Mouse (Mus musculus): ENCODE results near the gene Jmjd6. TPM values are rescaled to one million over a fixed set of nuclear protein-coding genes. Genes with fewer than 3 reads are reported as not detected.

Jmjd6 gene
- polyA plus RNA-seq, 1 experiment from 2014 or later = 77.8 TPM

DNA sequence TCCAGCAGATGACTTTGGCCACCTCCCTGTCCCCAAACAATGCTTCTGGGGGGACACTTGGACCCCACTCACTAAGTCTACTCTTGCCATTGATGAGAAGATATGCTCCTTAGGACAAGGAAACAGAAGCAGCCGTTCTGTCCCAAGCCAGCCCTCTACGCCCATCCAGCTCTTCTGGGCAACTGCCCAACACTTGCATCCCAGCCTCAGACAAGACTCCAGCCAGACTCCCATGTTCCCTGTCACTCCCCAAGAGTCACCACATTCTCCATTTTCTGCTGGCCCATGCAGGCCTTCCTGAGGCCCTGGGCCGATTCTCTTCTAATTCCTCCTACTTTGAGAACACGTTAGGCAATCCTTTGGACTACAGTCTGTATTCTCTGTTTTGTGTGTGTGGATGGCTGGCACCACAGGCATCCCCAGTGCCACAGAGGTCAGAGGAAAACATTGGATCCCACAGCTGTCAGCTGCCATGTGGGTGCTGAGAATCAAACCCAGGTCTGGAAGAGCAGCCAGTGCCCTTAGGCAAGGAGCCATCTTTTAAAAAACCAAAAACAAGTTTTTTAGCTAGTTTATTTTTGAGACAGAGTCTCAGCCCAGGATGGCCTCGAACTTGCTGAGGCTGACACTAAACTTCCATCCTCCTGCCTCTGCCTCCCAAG lies 23.2 kb downstream of the Jmjd6 start:
- Histone ChIP-seq H3K4me2 (replicated peaks; ENCODE audit: low read depth, low read length) (no peak overlapping the region), H3K4me3 (ENCODE audit: low read length) (no peak overlapping the region), H3K4me1 (ENCODE audit: insufficient read depth, low read length) (peaks cover 29% of the 10 kb centered on the region), H3K27ac (ENCODE audit: low read length) (no peak overlapping the region), H3K27me3 (ENCODE audit: insufficient read depth, low read length) (no peaks in the 10 kb centered on the region), H3K9me3 (ENCODE audit: low read length) (no peaks in the 10 kb centered on the region), H3K36me3 (ENCODE audit: insufficient read depth, low read length) (no peaks in the 10 kb centered on the region), H3K9ac (replicated peaks; ENCODE audit: low read length) (no peak overlapping the region)
- 89% methylated on average over 5 of the region's 5 CpGs for WGBS
- ATAC-seq (ENCODE audit: low FRiP score, low TSS enrichment) = no peak

DNA sequence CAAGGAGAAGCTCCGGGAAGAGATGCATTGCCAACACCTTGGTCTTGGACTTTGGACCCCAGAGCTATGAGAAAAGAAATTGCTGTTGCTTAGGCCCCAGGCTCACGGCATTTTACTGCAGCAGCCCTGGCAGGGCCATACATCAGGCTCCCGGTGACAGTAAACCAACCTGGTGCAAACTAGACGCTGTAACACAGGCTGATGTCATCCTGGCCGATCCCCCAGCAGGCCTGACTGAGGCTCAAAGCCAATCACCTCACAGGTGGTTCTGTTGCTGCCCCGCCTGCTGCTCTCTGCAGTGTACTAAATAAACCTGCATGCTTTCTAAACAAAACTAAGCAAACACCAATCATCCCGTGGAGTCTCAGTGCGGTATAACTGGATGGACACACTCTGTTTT lies 24.5 kb downstream of the Jmjd6 start:
- Histone ChIP-seq H3K9ac (replicated peaks; ENCODE audit: low read length) (no peak overlapping the region), H3K4me2 (replicated peaks; ENCODE audit: low read depth, low read length) (no peak overlapping the region), H3K27me3 (ENCODE audit: insufficient read depth, low read length) (no peaks in the 10 kb centered on the region), H3K36me3 (ENCODE audit: insufficient read depth, low read length) (no peaks in the 10 kb centered on the region), H3K27ac (ENCODE audit: low read length) (no peak overlapping the region; the same call in 1 of the 2 replicates), H3K9me3 (ENCODE audit: low read length) (no peaks in the 10 kb centered on the region), H3K4me1 (ENCODE audit: insufficient read depth, low read length) (peaks cover 38% of the 10 kb centered on the region), H3K4me3 (ENCODE audit: low read length) (no peak overlapping the region)
- no peak for ATAC-seq (ENCODE audit: low FRiP score, low TSS enrichment)
- 38% methylated on average over 8 of the region's 8 CpGs for WGBS

DNA sequence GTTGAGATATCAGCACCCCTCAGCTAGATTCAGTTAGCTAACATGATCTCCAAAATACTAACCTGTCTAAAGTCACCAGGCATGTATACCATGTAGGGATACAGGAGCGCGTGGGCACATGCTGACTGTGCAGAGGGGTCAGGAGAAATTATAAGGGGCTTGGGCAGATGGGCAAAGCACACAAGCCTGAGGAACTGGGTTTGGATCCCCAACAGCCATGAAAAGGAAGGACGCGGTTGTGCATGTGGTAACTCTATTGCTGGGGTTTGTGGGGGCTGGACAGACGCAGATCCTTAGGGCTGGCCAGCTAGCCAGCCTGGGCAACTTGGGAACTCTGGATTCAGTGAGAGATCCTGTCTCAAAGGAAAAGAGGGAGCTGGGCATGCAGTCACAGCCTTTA lies 25.7 kb downstream of the Jmjd6 start:
- Histone ChIP-seq H3K4me1 (ENCODE audit: insufficient read depth, low read length) (peaks cover 50% of the 10 kb centered on the region), H3K4me2 (replicated peaks; ENCODE audit: low read depth, low read length) (no peak overlapping the region), H3K9ac (replicated peaks; ENCODE audit: low read length) (no peak overlapping the region), H3K27ac (ENCODE audit: low read length) (no peak overlapping the region), H3K4me3 (ENCODE audit: low read length) (no peak overlapping the region), H3K27me3 (ENCODE audit: insufficient read depth, low read length) (no peaks in the 10 kb centered on the region), H3K9me3 (ENCODE audit: low read length) (no peaks in the 10 kb centered on the region), H3K36me3 (ENCODE audit: insufficient read depth, low read length) (no peaks in the 10 kb centered on the region)
- 97% methylated on average over 5 of the region's 5 CpGs for WGBS
- ATAC-seq (ENCODE audit: low FRiP score, low TSS enrichment) = no peak

DNA sequence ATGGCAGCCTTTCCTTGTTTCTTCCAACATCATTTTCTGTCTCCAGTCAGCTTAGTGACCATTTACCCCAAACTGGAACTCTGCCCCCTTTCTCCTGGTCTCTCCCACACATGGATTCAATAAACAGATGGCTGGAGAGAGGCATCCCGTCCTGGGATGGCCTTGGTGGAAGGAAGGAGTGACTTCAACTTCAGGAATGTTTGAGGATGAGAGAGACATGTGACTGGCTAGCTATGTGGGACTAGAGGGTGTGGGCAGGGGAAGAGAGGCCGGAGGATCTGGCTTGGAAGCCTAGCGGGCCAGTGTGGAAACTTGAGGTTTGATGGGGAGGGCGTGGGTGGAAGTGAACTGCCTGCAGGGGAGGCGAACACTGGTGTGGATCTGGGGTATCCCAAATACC lies 26.5 kb downstream of the Jmjd6 start:
- no peak for ATAC-seq (ENCODE audit: low FRiP score, low TSS enrichment)
- H3K27ac ChIP-seq (ENCODE audit: low read length) = no peak overlapping the region
- no peaks in the 10 kb centered on the region for H3K36me3 ChIP-seq (ENCODE audit: insufficient read depth, low read length)
- H3K9me3 ChIP-seq (ENCODE audit: low read length) = no peaks in the 10 kb centered on the region
- H3K4me3 ChIP-seq (ENCODE audit: low read length) = no peak overlapping the region
- 78% methylated on average over 5 of the region's 5 CpGs for WGBS
- no peaks in the 10 kb centered on the region for H3K27me3 ChIP-seq (ENCODE audit: insufficient read depth, low read length)
- no peak overlapping the region for H3K9ac ChIP-seq (replicated peaks; ENCODE audit: low read length)
- no peak overlapping the region for H3K4me2 ChIP-seq (replicated peaks; ENCODE audit: low read depth, low read length)
- H3K4me1 ChIP-seq (ENCODE audit: insufficient read depth, low read length) = peaks cover 54% of the 10 kb centered on the region

DNA sequence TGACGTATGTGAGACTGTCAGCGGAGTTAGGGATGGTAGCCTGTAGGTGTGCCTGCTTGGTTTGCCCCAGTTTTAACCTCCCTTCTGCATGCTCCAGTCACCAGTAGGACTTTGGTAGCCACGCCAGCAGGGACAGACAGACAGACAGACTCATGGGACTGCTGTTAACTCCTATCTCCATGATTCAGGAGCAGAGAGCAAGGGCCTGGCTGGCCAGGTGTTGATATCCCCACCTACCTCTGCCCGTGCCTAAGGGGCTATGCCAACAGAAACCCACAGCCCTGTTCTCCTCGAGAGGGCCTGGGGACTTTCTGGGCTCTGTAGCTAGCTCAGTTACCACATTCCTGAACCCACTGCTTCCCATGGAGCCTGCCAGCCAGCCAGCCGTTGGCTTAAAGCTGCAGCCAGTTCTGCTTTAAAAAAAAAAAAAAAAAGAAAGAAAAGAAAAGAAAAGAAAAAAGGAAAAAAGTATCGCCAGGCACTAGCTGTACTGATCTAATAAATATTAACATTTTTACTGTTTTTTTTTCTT lies 28.3 kb downstream of the Jmjd6 start:
- no peak for ATAC-seq (ENCODE audit: low FRiP score, low TSS enrichment)
- H3K27ac ChIP-seq (ENCODE audit: low read length) = peak overlapping the region; percentile 67
- H3K4me3 ChIP-seq (ENCODE audit: low read length) = no peak overlapping the region
- WGBS = 25% methylated on average over 7 of the region's 7 CpGs
- no peaks in the 10 kb centered on the region for H3K9me3 ChIP-seq (ENCODE audit: low read length)
- H3K4me2 ChIP-seq (replicated peaks; ENCODE audit: low read depth, low read length) = no peak overlapping the region; the same call in 1 of the 2 replicates
- peaks cover 52% of the 10 kb centered on the region for H3K4me1 ChIP-seq (ENCODE audit: insufficient read depth, low read length)
- H3K9ac ChIP-seq (replicated peaks; ENCODE audit: low read length) = peak overlapping the region; percentile 45; the same call in 1 of the 2 replicates
- H3K36me3 ChIP-seq (ENCODE audit: insufficient read depth, low read length) = no peaks in the 10 kb centered on the region
- no peaks in the 10 kb centered on the region for H3K27me3 ChIP-seq (ENCODE audit: insufficient read depth, low read length)

DNA sequence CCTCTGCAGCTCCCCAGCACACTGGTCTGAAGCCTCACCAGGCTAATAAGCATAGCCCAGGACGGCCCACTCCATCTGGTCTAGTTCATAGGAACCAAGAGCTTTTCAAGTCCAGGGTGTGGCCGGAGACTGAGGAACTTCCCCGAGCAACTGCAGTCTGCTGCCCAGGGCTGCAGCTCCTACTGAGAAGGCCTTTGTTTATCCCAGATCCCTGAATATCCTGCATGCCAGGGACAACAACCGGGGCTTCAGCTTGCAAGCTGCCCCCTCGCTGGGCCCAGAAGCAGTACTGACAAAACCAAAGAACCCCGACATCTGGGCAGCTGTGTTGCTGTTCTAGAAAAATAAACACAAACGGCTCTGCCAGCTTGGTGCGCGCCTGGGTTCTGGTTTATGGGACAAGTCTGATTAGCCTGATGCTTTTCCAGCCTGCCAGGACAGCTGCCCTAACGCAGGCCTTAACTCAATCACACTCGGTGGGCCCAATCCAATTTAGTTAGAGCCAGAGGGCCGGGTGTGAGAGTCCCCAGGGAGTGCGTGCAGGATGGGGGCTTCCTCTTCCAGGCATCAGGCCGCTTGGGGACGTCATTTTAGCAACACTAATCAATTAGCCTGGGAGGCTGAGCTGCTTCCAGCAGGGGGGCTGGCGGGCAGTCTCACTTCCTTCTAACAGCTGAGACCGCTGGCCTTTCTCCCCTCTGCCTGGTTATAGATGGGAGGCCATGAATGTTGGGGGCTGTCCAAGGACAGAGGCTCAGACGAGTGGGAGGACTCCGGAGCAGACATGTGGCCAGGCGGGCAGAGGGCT lies 29.0 kb downstream of the Jmjd6 start:
- Histone ChIP-seq H3K4me2 (replicated peaks; ENCODE audit: low read depth, low read length) (no peak overlapping the region), H3K4me3 (ENCODE audit: low read length) (no peak overlapping the region), H3K27me3 (ENCODE audit: insufficient read depth, low read length) (no peaks in the 10 kb centered on the region), H3K9ac (replicated peaks; ENCODE audit: low read length) (peak overlapping the region; percentile 45), H3K27ac (ENCODE audit: low read length) (peak overlapping the region; percentile 67), H3K36me3 (ENCODE audit: insufficient read depth, low read length) (no peaks in the 10 kb centered on the region), H3K9me3 (ENCODE audit: low read length) (no peaks in the 10 kb centered on the region), H3K4me1 (ENCODE audit: insufficient read depth, low read length) (peaks cover 52% of the 10 kb centered on the region)
- ATAC-seq (ENCODE audit: low FRiP score, low TSS enrichment) = peak; percentile 56
- WGBS = 17% methylated on average over 20 of the region's 20 CpGs

DNA sequence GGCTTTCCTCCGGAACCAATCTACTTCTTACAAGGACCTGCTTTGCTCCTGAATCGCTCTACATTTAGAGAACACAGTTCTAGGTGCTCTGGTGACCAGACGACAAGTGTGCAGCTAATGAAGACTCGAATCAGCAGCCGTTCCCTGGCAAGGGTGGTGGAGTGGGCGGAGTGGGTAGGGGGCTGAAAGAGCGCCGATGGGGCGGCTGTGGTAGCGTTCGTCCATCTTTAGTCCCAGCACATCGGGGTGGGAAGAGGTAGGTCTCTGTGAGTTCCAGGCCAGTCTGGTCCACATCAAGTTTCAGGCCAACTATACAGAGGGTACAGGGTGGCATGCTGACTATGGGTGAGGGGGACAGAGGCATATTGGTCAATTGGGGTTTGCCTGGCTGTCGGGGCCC lies 29.6 kb downstream of the Jmjd6 start:
- Histone ChIP-seq H3K4me2 (replicated peaks; ENCODE audit: low read depth, low read length) (no peak overlapping the region), H3K27me3 (ENCODE audit: insufficient read depth, low read length) (no peaks in the 10 kb centered on the region), H3K27ac (ENCODE audit: low read length) (peak overlapping the region; percentile 67), H3K4me3 (ENCODE audit: low read length) (no peak overlapping the region), H3K36me3 (ENCODE audit: insufficient read depth, low read length) (no peaks in the 10 kb centered on the region), H3K4me1 (ENCODE audit: insufficient read depth, low read length) (peaks cover 49% of the 10 kb centered on the region), H3K9ac (replicated peaks; ENCODE audit: low read length) (no peak overlapping the region), H3K9me3 (ENCODE audit: low read length) (no peaks in the 10 kb centered on the region)
- WGBS = 83% methylated on average over 13 of the region's 13 CpGs
- no peak for ATAC-seq (ENCODE audit: low FRiP score, low TSS enrichment)

DNA sequence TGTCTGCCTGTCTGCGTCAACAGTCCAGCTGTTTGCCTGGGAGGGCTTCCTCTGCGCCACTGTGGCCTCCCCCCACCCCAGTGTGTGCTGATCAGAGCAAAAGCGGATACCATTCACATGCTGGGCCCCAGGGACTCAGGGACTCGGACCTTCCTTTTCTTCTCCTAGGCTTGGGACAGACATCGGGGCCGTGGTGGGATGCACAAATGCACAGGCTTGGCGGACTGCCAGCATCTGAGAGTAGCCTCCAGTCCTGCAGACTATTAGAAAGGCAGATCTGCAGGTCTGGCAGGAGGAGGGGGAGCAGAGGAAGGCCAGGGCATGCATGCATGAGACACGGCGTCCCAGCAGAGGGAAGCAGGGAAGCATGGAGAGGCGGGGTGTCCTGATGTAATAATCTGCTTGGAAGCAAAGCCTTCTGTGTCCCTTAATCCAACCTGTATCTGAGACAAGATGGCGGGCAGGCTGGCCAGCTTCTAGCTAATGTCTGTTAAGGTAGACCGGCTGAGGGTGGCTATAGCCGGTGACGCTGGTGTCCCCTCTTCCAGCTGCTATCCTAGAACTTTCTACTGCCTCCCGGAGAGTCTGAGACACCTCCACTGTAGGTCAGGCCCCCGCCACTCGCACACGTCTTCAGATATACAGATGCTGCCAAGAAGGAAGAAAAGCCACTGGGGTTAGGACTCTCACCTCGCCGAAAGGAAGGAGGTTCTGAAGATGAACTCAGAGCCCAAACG lies 30.3 kb downstream of the Jmjd6 start:
- H3K4me2 ChIP-seq (replicated peaks; ENCODE audit: low read depth, low read length) = 0 out of 2 replicates have a peak overlapping the region, but pooled peaks have one; percentile 11
- no peak overlapping the region for H3K4me3 ChIP-seq (ENCODE audit: low read length)
- 0 out of 2 replicates have a peak overlapping the region, but pooled peaks have one; percentile 22 for H3K9ac ChIP-seq (replicated peaks; ENCODE audit: low read length)
- H3K27me3 ChIP-seq (ENCODE audit: insufficient read depth, low read length) = no peaks in the 10 kb centered on the region
- peak; percentile 25 for ATAC-seq (ENCODE audit: low FRiP score, low TSS enrichment)
- no peaks in the 10 kb centered on the region for H3K9me3 ChIP-seq (ENCODE audit: low read length)
- H3K27ac ChIP-seq (ENCODE audit: low read length) = peak overlapping the region; percentile 67
- peaks cover 44% of the 10 kb centered on the region for H3K4me1 ChIP-seq (ENCODE audit: insufficient read depth, low read length)
- 38% methylated on average over 21 of the region's 21 CpGs for whole genome bisulfite sequencing
- no peaks in the 10 kb centered on the region for H3K36me3 ChIP-seq (ENCODE audit: insufficient read depth, low read length)

DNA sequence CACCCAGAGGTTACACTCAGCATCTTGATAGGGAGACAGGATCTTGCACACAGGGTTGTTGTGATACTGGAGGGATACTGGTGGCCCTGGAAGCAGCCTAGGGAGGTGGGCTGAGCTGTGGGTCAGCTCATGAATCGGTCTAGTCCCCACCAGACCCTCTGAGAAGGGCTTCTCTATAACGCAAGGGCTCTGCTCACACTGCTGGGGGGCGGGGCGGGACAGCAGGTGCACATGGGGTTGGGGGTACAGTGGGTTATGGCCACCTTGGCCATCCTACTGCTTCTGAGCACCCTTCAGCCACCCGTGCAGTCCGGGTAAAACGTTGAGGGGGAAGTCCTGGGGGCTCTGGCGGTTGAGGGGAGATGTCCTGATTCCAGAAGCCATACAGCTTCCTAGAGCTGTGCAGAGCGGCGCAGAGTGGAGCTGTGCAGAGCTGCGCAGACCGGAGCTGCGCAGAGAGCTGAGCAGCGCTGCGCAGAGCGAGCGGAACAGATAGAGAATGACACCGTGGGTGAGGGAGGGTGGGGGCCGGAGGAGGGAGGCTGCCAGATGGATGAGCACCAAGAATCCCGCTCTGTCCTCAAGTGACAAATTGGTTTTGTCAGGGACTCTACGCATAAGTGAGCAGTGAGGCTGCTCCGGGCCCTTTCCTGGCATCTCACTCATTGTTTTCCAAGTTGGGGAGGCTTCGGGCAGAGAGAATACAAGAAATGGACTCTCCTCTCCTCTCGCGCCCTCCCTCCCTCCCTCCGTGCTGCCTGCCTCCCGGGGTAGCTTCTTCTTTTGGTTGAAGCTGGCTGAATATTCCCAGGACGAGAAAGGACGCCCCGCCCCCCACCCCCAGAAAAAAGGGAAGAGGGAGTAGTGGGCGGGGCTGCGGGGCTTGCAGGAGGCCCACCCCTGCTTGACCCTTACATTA lies 32.0 kb downstream of the Jmjd6 start:
- Histone ChIP-seq H3K4me2 (replicated peaks; ENCODE audit: low read depth, low read length) (peak overlapping the region; percentile 69), H3K4me3 (ENCODE audit: low read length) (peak overlapping the region; percentile 39), H3K27ac (ENCODE audit: low read length) (peak overlapping the region; percentile 75), H3K9me3 (ENCODE audit: low read length) (no peaks in the 10 kb centered on the region), H3K36me3 (ENCODE audit: insufficient read depth, low read length) (no peaks in the 10 kb centered on the region), H3K9ac (replicated peaks; ENCODE audit: low read length) (peak overlapping the region; percentile 49), H3K27me3 (ENCODE audit: insufficient read depth, low read length) (no peaks in the 10 kb centered on the region), H3K4me1 (ENCODE audit: insufficient read depth, low read length) (peaks cover 49% of the 10 kb centered on the region)
- WGBS = 8% methylated on average over 32 of the region's 32 CpGs
- peak; percentile 77 for ATAC-seq (ENCODE audit: low FRiP score, low TSS enrichment)
